Mouse (Mus musculus) CD4-positive, CD25-positive, alpha-beta regulatory T cell, adult 4 months (primary cell): ENCODE results near the gene Hba-x. TPM values are rescaled to one million over a fixed set of nuclear protein-coding genes. Genes with fewer than 3 reads are reported as not detected.

Experiments
- polyA plus RNA-seq, 2 experiments: library from polyadenylated mRNA; unstranded; fragments of 100-300 nt; shearing (Covaris generic); gene quantifications; one replicate each; pipeline ENCODE4 v1.2.1; 2017

Hba-x gene
- polyA plus RNA-seq, 2 experiments from 2014 or later = not detected

Other genes with a start within 250 kb of the Hba-x start
- 10 to 100 TPM in 1 of 2 experiments, 1 to 10 TPM in 1; 5.8 to 10.0 TPM for gene Il9r, start 76.1 kb upstream of the Hba-x start, polyA plus RNA-seq
- 10 to 100 TPM; 55.7 to 58.6 TPM for gene Snrnp25, start 71.0 kb upstream of the Hba-x start, polyA plus RNA-seq
- 1 to 10 TPM in 1 of 2 experiments, not detected in 1; 1.1 TPM for gene Rhbdf1, start 54.1 kb upstream of the Hba-x start, polyA plus RNA-seq
- gene Mpg, start 49.9 kb upstream of the Hba-x start, polyA plus RNA-seq = 10 to 100 TPM; 27.0 to 39.9 TPM
- 10 to 100 TPM; 39.1 to 68.6 TPM for gene Nprl3, start 8.7 kb upstream of the Hba-x start, polyA plus RNA-seq
- gene Hba-a1, start 7.1 kb downstream of the Hba-x start, polyA plus RNA-seq = 1 to 10 TPM; 3.9 to 4.5 TPM
- not detected for gene Hbq1b, start 10.6 kb downstream of the Hba-x start, polyA plus RNA-seq
- 10 to 100 TPM in 1 of 2 experiments, not detected in 1; 13.1 TPM for gene Hba-a2, start 20.1 kb downstream of the Hba-x start, polyA plus RNA-seq
- gene Hbq1a, start 23.7 kb downstream of the Hba-x start, polyA plus RNA-seq = not detected
- gene Sh3pxd2b, start 71.4 kb downstream of the Hba-x start, polyA plus RNA-seq = under 1 TPM in 1 of 2 experiments, not detected in 1; 0.28 TPM
- 1 to 10 TPM; 1.8 to 4.9 TPM for gene Ubtd2, start 179.0 kb downstream of the Hba-x start, polyA plus RNA-seq